ENCODE assay signal across 11 mouse cellular contexts in genomic region chr17:44350949-44351244, GRCm38 (mm10).
DNase-seq lines count a peak whose midpoint lies in the region; ATAC-seq and TF ChIP-seq lines count a peak whose summit lies in the region.
"Had no signal": no experiment of that assay in that cellular context is flagged by ENCODE, and none has a peak within 500 bp of the region (broad histone marks: within the 10 kb centered on the region; RNA-seq: fewer than 3 reads in every experiment).

No protein-coding gene starts in this region.

- WGBS in heart, postnatal 0 days, result 76% methylated on average over 4 of the region's 4 CpGs
- 90% methylated on average over 4 of the region's 4 CpGs for WGBS in limb, embryonic 10.5 days
- 75% methylated on average over 4 of the region's 4 CpGs for WGBS in midbrain, postnatal 0 days

- ATAC-seq in heart, postnatal 0 days (ENCODE audit: insufficient read depth, low read depth), result no peak
- ATAC-seq in common myeloid progenitor, adult 5-6 weeks (replicated peaks; ENCODE audit: low read depth, poor library complexity, severe bottlenecking), result peak; percentile 6; the same call in 1 of the 2 replicates
- no peak for ATAC-seq in midbrain, postnatal 0 days (ENCODE audit: low FRiP score)

- H3K27ac ChIP-seq in heart, postnatal 0 days (ENCODE audit: low read depth), result no peak overlapping the region
- H3K27ac ChIP-seq in limb, embryonic 10.5 days, result peak overlapping the region; percentile 75
- H3K27ac ChIP-seq in midbrain, postnatal 0 days (ENCODE audit: low read depth, low read length), result no peak overlapping the region

- H3K9ac ChIP-seq in heart, postnatal 0 days (replicated peaks; ENCODE audit: low read depth, low read length), result no peak overlapping the region
- H3K9ac ChIP-seq in midbrain, postnatal 0 days (replicated peaks; ENCODE audit: low read length, poor library complexity, severe bottlenecking), result no peak overlapping the region

- H3K36me3 ChIP-seq in heart, postnatal 0 days (replicated peaks; ENCODE audit: control insufficient read depth, insufficient read depth, low read length), result no peaks in the 10 kb centered on the region
- no peaks in the 10 kb centered on the region for H3K36me3 ChIP-seq in limb, embryonic 10.5 days
- H3K36me3 ChIP-seq in midbrain, postnatal 0 days (ENCODE audit: insufficient read depth, low read length), result no peaks in the 10 kb centered on the region; the same call in 1 of the 2 replicates
- H3K36me3 ChIP-seq: hindbrain, embryonic 10.5 days; midbrain, embryonic 10.5 days had no signal

- no peaks in the 10 kb centered on the region for H3K27me3 ChIP-seq in heart, postnatal 0 days (ENCODE audit: control insufficient read depth, insufficient read depth, low read length)
- no peaks in the 10 kb centered on the region for H3K27me3 ChIP-seq in limb, embryonic 10.5 days (ENCODE audit: low read depth, poor library complexity, severe bottlenecking)
- H3K27me3 ChIP-seq in midbrain, postnatal 0 days (ENCODE audit: insufficient read depth, low read length), result no peaks in the 10 kb centered on the region

- no peak for TF ChIP-seq CTCF in heart, postnatal 0 days (IDR thresholded peaks at IDR 0.05; ENCODE audit: low read depth)
- TF ChIP-seq CTCF in midbrain, postnatal 0 days (IDR thresholded peaks at IDR 0.05), result no peak

- H3K4me2 ChIP-seq in heart, postnatal 0 days (ENCODE audit: low read depth, low read length), result peak overlapping the region; percentile 38; the same call in 1 of the 2 replicates
- H3K4me2 ChIP-seq in midbrain, postnatal 0 days (ENCODE audit: low read depth, low read length, poor library complexity, severe bottlenecking), result no peak overlapping the region

- H3K9me3 ChIP-seq in heart, postnatal 0 days (replicated peaks; ENCODE audit: control insufficient read depth, low read length), result no peaks in the 10 kb centered on the region
- H3K9me3 ChIP-seq in limb, embryonic 10.5 days (replicated peaks), result no peaks in the 10 kb centered on the region
- no peaks in the 10 kb centered on the region for H3K9me3 ChIP-seq in midbrain, postnatal 0 days (ENCODE audit: low read length)
- H3K9me3 ChIP-seq: midbrain, embryonic 10.5 days had no signal

- H3K4me3 ChIP-seq in heart, postnatal 0 days (ENCODE audit: low read depth, low read length), result no peak overlapping the region
- H3K4me3 ChIP-seq in limb, embryonic 10.5 days, result 0 out of 2 replicates have a peak overlapping the region, but pooled peaks have one; percentile 11
- no peak overlapping the region for H3K4me3 ChIP-seq in midbrain, postnatal 0 days (ENCODE audit: low read depth, low read length)
- H3K4me3 ChIP-seq: hindbrain, embryonic 10.5 days; midbrain, embryonic 10.5 days had no signal

- H3K4me1 ChIP-seq in heart, postnatal 0 days (ENCODE audit: control insufficient read depth, insufficient read depth), result no peaks in the 10 kb centered on the region
- peaks cover 13% of the 10 kb centered on the region for H3K4me1 ChIP-seq in limb, embryonic 10.5 days
- H3K4me1 ChIP-seq in midbrain, postnatal 0 days (ENCODE audit: insufficient read depth, low read length), result no peaks in the 10 kb centered on the region

- DNase-seq in heart, postnatal 0 days (ENCODE audit: low spot score), result no peak
- no peak for DNase-seq in heart, adult 8-10 months (ENCODE audit: low spot score)
- DNase-seq in B cell, adult 2 months, result peak; percentile 5
- DNase-seq in limb, embryonic 10.5 days (ENCODE audit: low spot score), result no peak
- no peak for DNase-seq in midbrain, postnatal 0 days (ENCODE audit: low spot score)
- no peak for DNase-seq in testis, postnatal 10 days (ENCODE audit: low spot score)
- no peak for DNase-seq in left cerebral cortex, adult 11 months (ENCODE audit: low spot score)
- DNase-seq: thymus, postnatal 4 days had no signal

- no peak for TF ChIP-seq EP300 in heart, postnatal 0 days (IDR thresholded peaks at IDR 0.05; ENCODE audit: low read depth)

Comparison
In these comparisons a context has a peak if more than half of its experiments do, and no peak if none do; other contexts are left out.
1. DNase-seq: peak in B cell, adult 2 months (2 of 2); none in heart, postnatal 0 days (single experiment), heart, adult 8-10 months (single experiment), limb, embryonic 10.5 days (single experiment), midbrain, postnatal 0 days (single experiment), testis, postnatal 10 days (single experiment) and left cerebral cortex, adult 11 months (single experiment).